Mouse (Mus musculus): Measurements from ENCODE around the gene Abhd17c.

DNA sequence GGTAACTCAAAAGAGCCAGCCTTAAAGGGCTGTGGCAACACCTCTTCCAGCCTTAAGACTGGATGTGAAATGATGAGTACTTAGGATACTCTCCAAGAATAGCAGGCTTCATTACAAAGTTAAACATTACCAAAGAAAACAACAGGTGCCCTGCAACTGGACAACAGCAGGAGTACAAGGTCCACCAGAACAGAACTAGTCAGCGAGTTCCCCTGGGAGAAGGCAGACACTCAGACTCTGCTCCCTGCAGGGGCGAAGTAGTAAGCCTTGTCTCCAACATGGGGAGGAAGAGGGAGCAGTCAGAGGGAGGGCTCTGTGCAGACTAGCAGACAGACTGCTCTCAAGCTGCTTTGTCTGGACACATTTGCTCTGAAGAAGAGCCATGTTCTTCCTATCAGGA lies 6.1 kb downstream of the Abhd17c start:
- TF ChIP-seq CTCF (IDR thresholded peaks at IDR 0.05; ENCODE audit: borderline replicate concordance, extremely low read depth, insufficient read depth, insufficient read length) (no peak), POLR2A (IDR thresholded peaks at IDR 0.05; ENCODE audit: borderline replicate concordance, extremely low read depth, insufficient read depth, insufficient read length, poor library complexity, severe bottlenecking) (no peak)

All from brain, embryonic 14.5 days (tissue).